Mouse (Mus musculus) cerebellum, adult 2 months (tissue): ENCODE results near the gene Dennd1a. TPM values are rescaled to one million over a fixed set of nuclear protein-coding genes. Genes with fewer than 3 reads are reported as not detected.

Experiments used
- DNase-seq, 2 experiments: peaks; one replicate each; pipeline ENCODE4 v3.0.0; 2021
- H3K27ac ChIP-seq: fragments of 200-500 bp; 2 replicates; pipeline ENCODE4 v1.5.1; 2012; ENCODE audit warnings: low read length, control low read depth, inconsistent platforms; ENCODE audit not compliant: insufficient read depth
- H3K27me3 ChIP-seq: fragments of 200-500 bp; 2 replicates; pipeline ENCODE4 v1.6.1; 2012; ENCODE audit warnings: inconsistent platforms, mild to moderate bottlenecking, low read length, moderate library complexity; ENCODE audit not compliant: control insufficient read depth, insufficient read depth
- H3K4me1 ChIP-seq: fragments of 200-500 bp; 2 replicates; pipeline ENCODE4 v1.6.1; 2011; ENCODE audit warnings: low read length; ENCODE audit not compliant: control insufficient read depth, insufficient read depth
- H3K4me3 ChIP-seq: fragments of 200-500 bp; replicated peaks from 2 replicates; pipeline ENCODE3; 2011; ENCODE audit warnings: mild to moderate bottlenecking, low read depth, low read length, control low read depth; ENCODE audit not compliant: insufficient read depth
- CTCF ChIP-seq: fragments of 200-500 bp; IDR thresholded peaks from 2 replicates; pipeline ENCODE4 v1.5.1; 2011; ENCODE audit warnings: low read depth, mild to moderate bottlenecking, control low read depth, low read length, moderate library complexity, borderline replicate concordance; ENCODE audit not compliant: insufficient read depth
- POLR2A ChIP-seq: fragments of 200-500 bp; IDR thresholded peaks from 2 replicates; pipeline ENCODE4 v1.6.1; 2011; ENCODE audit warnings: low read length, control low read depth, borderline replicate concordance; ENCODE audit not compliant: insufficient read depth
- WGBS: fragments of 180-500 bp; shearing (Covaris S2); methylation state at CpG from one replicate; pipeline ENCODE4 v1.1.7; 2018; 5-methylcytosine and 5-hydroxymethylcytosine counted together
- polyA plus RNA-seq: library from polyadenylated mRNA; depleted of rRNA; stranded (reverse); fragments of >200 nt; gene quantifications from 2 replicates; pipeline ENCODE4 v1.2.3, GENCODE M21; 2012

Dennd1a gene
- polyA plus RNA-seq, 1 experiment = 38.0 TPM

- no peak for DNase-seq
- WGBS = 90% methylated on average over 1 of the region's 1 CpGs
- H3K27ac ChIP-seq = no peak overlapping the region
- no peak overlapping the region for H3K4me3 ChIP-seq
- H3K4me1 ChIP-seq = no peaks in the 10 kb centered on the region
- TF ChIP-seq CTCF (no peak), POLR2A (no peak)
- no peaks in the 10 kb centered on the region for H3K27me3 ChIP-seq
Measured at GRCm38 (mm10) chr2:37932240-37932639, 354.9 kb downstream of the Dennd1a start.

- no peak overlapping the region for H3K4me3 ChIP-seq
- 68% methylated on average over 5 of the region's 5 CpGs for WGBS
- no peaks in the 10 kb centered on the region for H3K27me3 ChIP-seq
- no peak for DNase-seq
- TF ChIP-seq CTCF (no peak), POLR2A (no peak)
- no peak overlapping the region for H3K27ac ChIP-seq
- H3K4me1 ChIP-seq = no peaks in the 10 kb centered on the region
Measured at GRCm38 (mm10) chr2:37931018-37931930, 355.9 kb downstream of the Dennd1a start.

- 69% methylated on average over 5 of the region's 5 CpGs for WGBS
- Histone ChIP-seq H3K27ac (no peak overlapping the region), H3K4me3 (no peak overlapping the region), H3K27me3 (no peaks in the 10 kb centered on the region), H3K4me1 (no peaks in the 10 kb centered on the region)
- TF ChIP-seq CTCF (no peak), POLR2A (no peak)
- no peak for DNase-seq
Measured at GRCm38 (mm10) chr2:37926133-37926503, 361.1 kb downstream of the Dennd1a start.

GRCm38 (mm10) chr2:37925413-37926132, 361.6 kb downstream of the Dennd1a start:
- peak; percentile 28 to 41 for DNase-seq
- no peaks in the 10 kb centered on the region for H3K27me3 ChIP-seq

GRCm38 (mm10) chr2:37908721-37909506, 378.3 kb downstream of the Dennd1a start:
- TF ChIP-seq POLR2A (no peak), CTCF (no peak)
- 67% methylated on average over 5 of the region's 5 CpGs for WGBS
- no peak overlapping the region for H3K27ac ChIP-seq
- no peaks in the 10 kb centered on the region for H3K4me1 ChIP-seq
- no peaks in the 10 kb centered on the region for H3K27me3 ChIP-seq
- H3K4me3 ChIP-seq = no peak overlapping the region
- no peak for DNase-seq

More at GRCm38 (mm10) chr2:37925413-37926132, 361.6 kb downstream of the Dennd1a start:
- H3K4me1 ChIP-seq = no peaks in the 10 kb centered on the region
- 28% methylated on average over 6 of the region's 6 CpGs for WGBS
- TF ChIP-seq CTCF (peak; percentile 79), POLR2A (no peak)
- H3K4me3 ChIP-seq = no peak overlapping the region
- no peak overlapping the region for H3K27ac ChIP-seq

GRCm38 (mm10) chr2:37908296-37908695, 378.9 kb downstream of the Dennd1a start:
- Histone ChIP-seq H3K27ac (no peak overlapping the region), H3K4me3 (no peak overlapping the region), H3K27me3 (no peaks in the 10 kb centered on the region), H3K4me1 (no peaks in the 10 kb centered on the region)
- DNase-seq = no peak
- TF ChIP-seq POLR2A (no peak), CTCF (no peak)
- WGBS = 92% methylated on average over 3 of the region's 3 CpGs

GRCm38 (mm10) chr2:37906261-37906660, 380.9 kb downstream of the Dennd1a start:
- Histone ChIP-seq H3K4me3 (no peak overlapping the region), H3K27me3 (no peaks in the 10 kb centered on the region), H3K4me1 (no peaks in the 10 kb centered on the region), H3K27ac (no peak overlapping the region)
- TF ChIP-seq POLR2A (no peak), CTCF (no peak)
- 73% methylated on average over 2 of the region's 2 CpGs for WGBS
- no peak for DNase-seq
